Mouse (Mus musculus) limb, embryonic 14.5 days (tissue): ENCODE results near the gene Kiss1. TPM values are rescaled to one million over a fixed set of nuclear protein-coding genes. Genes with fewer than 3 reads are reported as not detected.

Experiments
- ATAC-seq: fragments of 200-750 bp; cut with Nextera tagmentation; 2 replicates; pipeline ENCODE4 v1.8.0; 2017; ENCODE audit warnings: low read depth, moderate number of reproducible peaks, moderate TSS enrichment; ENCODE audit not compliant: low FRiP score
- DNase-seq: peaks from one replicate; pipeline ENCODE4 v3.0.0-alpha.2; 2015; ENCODE audit warnings: low spot score
- H3K27ac ChIP-seq: fragments of 300-500 bp; sonication (generic); replicated peaks from 2 replicates; pipeline ENCODE4 v1.5.1; 2014; ENCODE audit warnings: low read depth, mild to moderate bottlenecking, low read length, moderate library complexity, mixed read lengths
- H3K27me3 ChIP-seq: fragments of 300-500 bp; sonication (generic); 2 replicates; pipeline ENCODE4 v1.6.1; 2014; ENCODE audit warnings: low read length, mixed read lengths; ENCODE audit not compliant: control insufficient read depth, insufficient read depth
- H3K36me3 ChIP-seq: fragments of 300-500 bp; sonication (generic); 2 replicates; pipeline ENCODE4 v1.6.1; 2014; ENCODE audit warnings: mild to moderate bottlenecking, low read length, moderate library complexity, mixed read lengths; ENCODE audit not compliant: control insufficient read depth, insufficient read depth
- H3K4me1 ChIP-seq: fragments of 300-500 bp; sonication (generic); 2 replicates; pipeline ENCODE4 v1.6.1; 2014; ENCODE audit warnings: antibody characterized with exemption, low read length, mixed read lengths; ENCODE audit not compliant: control insufficient read depth, insufficient read depth
- H3K4me2 ChIP-seq: fragments of 300-500 bp; sonication (generic); replicated peaks from 2 replicates; pipeline ENCODE4 v1.6.1; 2014; ENCODE audit warnings: low read depth, mild to moderate bottlenecking, low read length, moderate library complexity; ENCODE audit not compliant: severe bottlenecking
- H3K4me3 ChIP-seq: fragments of 300-500 bp; sonication (generic); replicated peaks from 2 replicates; pipeline ENCODE4 v1.5.1; 2014; ENCODE audit warnings: low read length
- H3K9ac ChIP-seq: fragments of 300-500 bp; sonication (generic); 2 replicates; pipeline ENCODE4 v1.6.1; 2014; ENCODE audit warnings: mild to moderate bottlenecking, low read depth, low read length, moderate library complexity; ENCODE audit not compliant: severe bottlenecking
- H3K9me3 ChIP-seq: fragments of 300-500 bp; sonication (generic); 2 replicates; pipeline ENCODE4 v1.6.1; 2016; ENCODE audit warnings: low read length; ENCODE audit not compliant: control insufficient read depth
- POLR2A ChIP-seq: fragments of 200-500 bp; IDR thresholded peaks from 2 replicates; pipeline ENCODE4 v1.8.0; 2012; ENCODE audit warnings: inconsistent platforms, mild to moderate bottlenecking, moderate library complexity, borderline replicate concordance; ENCODE audit not compliant: insufficient read depth, insufficient read length; ENCODE audit errors: extremely low read depth
- WGBS: fragments of 180-500 bp; shearing (Covaris S2); extraction: QIAGEN DNeasy Blood & Tissue Kit; methylation state at CpG from one replicate; pipeline ENCODE4 v1.1.7; 2014; 5-methylcytosine and 5-hydroxymethylcytosine counted together
- polyA plus RNA-seq, 2 experiments: library from polyadenylated mRNA; depleted of rRNA in 1 of 2; stranded (reverse) in 1 of 2; unstranded in 1 of 2; fragments of >200 nt; fragmentation: Nextera tagmentation in 1 of 2; extraction: Ambion mirVana in 1 of 2; gene quantifications; 2 replicates each; pipeline versions ENCODE4 v1.2.1 to v1.2.3; 2012 to 2014

Kiss1 gene
- polyA plus RNA-seq, 2 experiments = not detected

GRCm38 (mm10) chr1:133344357-133344756, 22.7 kb downstream of the Kiss1 start:
- no peak for TF ChIP-seq POLR2A
- no peaks in the 10 kb centered on the region for H3K27me3 ChIP-seq
- H3K27ac ChIP-seq = no peak overlapping the region
- WGBS = 84% methylated on average over 2 of the region's 2 CpGs
- no peaks in the 10 kb centered on the region for H3K9me3 ChIP-seq
- DNase-seq (no peak), ATAC-seq (no peak)
- no peak overlapping the region for H3K9ac ChIP-seq
- no peaks in the 10 kb centered on the region for H3K36me3 ChIP-seq
- H3K4me1 ChIP-seq = no peaks in the 10 kb centered on the region
- H3K4me3 ChIP-seq = no peak overlapping the region
- no peak overlapping the region for H3K4me2 ChIP-seq

GRCm38 (mm10) chr1:133346531-133346930, 24.9 kb downstream of the Kiss1 start:
- no peak for TF ChIP-seq POLR2A
- DNase-seq = no peak

GRCm38 (mm10) chr1:133347226-133347625, 25.6 kb downstream of the Kiss1 start:
- TF ChIP-seq POLR2A = no peak
- H3K4me1 ChIP-seq = no peaks in the 10 kb centered on the region
- no peak overlapping the region for H3K4me3 ChIP-seq
- no peak overlapping the region for H3K9ac ChIP-seq
- WGBS = 66% methylated on average over 3 of the region's 3 CpGs
- no peaks in the 10 kb centered on the region for H3K27me3 ChIP-seq
- no peak overlapping the region for H3K27ac ChIP-seq
- ATAC-seq (no peak), DNase-seq (no peak)
- no peak overlapping the region for H3K4me2 ChIP-seq
- H3K9me3 ChIP-seq = no peaks in the 10 kb centered on the region
- H3K36me3 ChIP-seq = no peaks in the 10 kb centered on the region

More at GRCm38 (mm10) chr1:133346531-133346930, 24.9 kb downstream of the Kiss1 start:
- H3K36me3 ChIP-seq = no peaks in the 10 kb centered on the region
- WGBS = 83% methylated on average over 9 of the region's 9 CpGs
- H3K9me3 ChIP-seq = no peaks in the 10 kb centered on the region
- H3K4me1 ChIP-seq = no peaks in the 10 kb centered on the region
- H3K9ac ChIP-seq = no peak overlapping the region
- no peak overlapping the region for H3K4me2 ChIP-seq
- H3K4me3 ChIP-seq = no peak overlapping the region
- ATAC-seq = no peak
- no peaks in the 10 kb centered on the region for H3K27me3 ChIP-seq
- H3K27ac ChIP-seq = no peak overlapping the region

- Histone ChIP-seq H3K9ac (no peak overlapping the region), H3K4me3 (no peak overlapping the region), H3K4me1 (no peaks in the 10 kb centered on the region), H3K27me3 (no peaks in the 10 kb centered on the region), H3K36me3 (no peaks in the 10 kb centered on the region), H3K4me2 (no peak overlapping the region), H3K9me3 (no peaks in the 10 kb centered on the region), H3K27ac (no peak overlapping the region)
- no peak for TF ChIP-seq POLR2A
- 70% methylated on average over 11 of the region's 11 CpGs for WGBS
- DNase-seq (no peak), ATAC-seq (no peak)
Observed at GRCm38 (mm10) chr1:133347693-133348520, 26.2 kb downstream of the Kiss1 start.

- DNase-seq (no peak), ATAC-seq (no peak)
- Histone ChIP-seq H3K4me1 (no peaks in the 10 kb centered on the region), H3K27me3 (no peaks in the 10 kb centered on the region), H3K4me3 (no peak within 1 kb of the TSS), H3K9me3 (no peaks in the 10 kb centered on the region), H3K4me2 (no peak within 1 kb of the TSS), H3K27ac (no peak within 1 kb of the TSS), H3K36me3 (no peaks in the 10 kb centered on the region), H3K9ac (no peak within 1 kb of the TSS)
- no peak for TF ChIP-seq POLR2A
- WGBS = 80% methylated on average over 1 of the region's 1 CpGs
Observed at GRCm38 (mm10) chr1:133350210-133350609, 28.5 kb downstream of the Kiss1 start, which contains the start of gene Ren1. TSS of gene Ren1 (plus strand) at chr1:133350510.
